Mouse (Mus musculus) midbrain, postnatal 0 days (tissue): ENCODE data around the gene Nr6a1. TPM values are rescaled to one million over a fixed set of nuclear protein-coding genes. Genes with fewer than 3 reads are reported as not detected.

Source experiments
- ATAC-seq: fragments of 200-750 bp; cut with Nextera tagmentation; 2 replicates; pipeline ENCODE4 v1.8.0; 2017; ENCODE audit warnings: moderate number of reproducible peaks, mild to moderate bottlenecking, moderate TSS enrichment, moderate library complexity; ENCODE audit not compliant: low FRiP score
- DNase-seq: peaks from one replicate; pipeline ENCODE4 v3.0.0-alpha.2; 2015; ENCODE audit warnings: low spot score
- H3K27ac ChIP-seq: fragments of 300-500 bp; sonication (generic); 2 replicates; pipeline ENCODE4 v1.5.1; 2014; ENCODE audit warnings: low read depth, mild to moderate bottlenecking, low read length, mixed read lengths
- H3K27me3 ChIP-seq: fragments of 300-500 bp; sonication (generic); 2 replicates; pipeline ENCODE4 v1.6.1; 2014; ENCODE audit warnings: low read length, control low read depth, mixed read lengths; ENCODE audit not compliant: insufficient read depth
- H3K36me3 ChIP-seq: fragments of 300-500 bp; sonication (generic); 2 replicates; pipeline ENCODE4 v1.6.1; 2014; ENCODE audit warnings: low read length, control low read depth, mixed read lengths; ENCODE audit not compliant: insufficient read depth
- H3K4me1 ChIP-seq: fragments of 300-500 bp; sonication (generic); 2 replicates; pipeline ENCODE4 v1.6.1; 2014; ENCODE audit warnings: mild to moderate bottlenecking, control low read depth, antibody characterized with exemption, low read length, mixed read lengths; ENCODE audit not compliant: insufficient read depth
- H3K4me2 ChIP-seq: fragments of 300-500 bp; sonication (generic); 2 replicates; pipeline ENCODE4 v1.6.1; 2014; ENCODE audit warnings: low read depth, mild to moderate bottlenecking, low read length, mixed read lengths; ENCODE audit not compliant: poor library complexity, severe bottlenecking
- H3K4me3 ChIP-seq: fragments of 300-500 bp; sonication (generic); 2 replicates; pipeline ENCODE4 v1.5.1; 2014; ENCODE audit warnings: low read depth, mild to moderate bottlenecking, low read length, moderate library complexity
- H3K9ac ChIP-seq: fragments of 300-500 bp; sonication (generic); replicated peaks from 2 replicates; pipeline ENCODE4 v1.6.1; 2014; ENCODE audit warnings: mild to moderate bottlenecking, low read length, moderate library complexity, mixed read lengths; ENCODE audit not compliant: poor library complexity, severe bottlenecking
- H3K9me3 ChIP-seq: fragments of 300-500 bp; sonication (generic); 2 replicates; pipeline ENCODE4 v1.6.1; 2016; ENCODE audit warnings: low read length, control low read depth
- CTCF ChIP-seq: IDR thresholded peaks from 2 replicates; pipeline ENCODE4 v1.5.1; 2016; ENCODE audit warnings: antibody characterized with exemption, mild to moderate bottlenecking
- WGBS: fragments of 180-500 bp; shearing (Covaris S2); extraction: QIAGEN DNeasy Blood & Tissue Kit; methylation state at CpG from one replicate; pipeline ENCODE4 v1.1.7; 2014; 5-methylcytosine and 5-hydroxymethylcytosine counted together
- polyA plus RNA-seq: library from polyadenylated mRNA; unstranded; fragments of >200 nt; fragmentation: Nextera tagmentation; extraction: Ambion mirVana; gene quantifications from 2 replicates; pipeline ENCODE4 v1.2.1, GENCODE M21; 2015
- total RNA-seq: library from RNA; depleted of rRNA; stranded (reverse); fragments of >200 nt; gene quantifications from 2 replicates; pipeline ENCODE4 v1.2.3, GENCODE M21; 2014

Gene Nr6a1
- total and polyA plus RNA-seq, 2 experiments from 2014 or later: 0.93 to 4.9 TPM

DNA sequence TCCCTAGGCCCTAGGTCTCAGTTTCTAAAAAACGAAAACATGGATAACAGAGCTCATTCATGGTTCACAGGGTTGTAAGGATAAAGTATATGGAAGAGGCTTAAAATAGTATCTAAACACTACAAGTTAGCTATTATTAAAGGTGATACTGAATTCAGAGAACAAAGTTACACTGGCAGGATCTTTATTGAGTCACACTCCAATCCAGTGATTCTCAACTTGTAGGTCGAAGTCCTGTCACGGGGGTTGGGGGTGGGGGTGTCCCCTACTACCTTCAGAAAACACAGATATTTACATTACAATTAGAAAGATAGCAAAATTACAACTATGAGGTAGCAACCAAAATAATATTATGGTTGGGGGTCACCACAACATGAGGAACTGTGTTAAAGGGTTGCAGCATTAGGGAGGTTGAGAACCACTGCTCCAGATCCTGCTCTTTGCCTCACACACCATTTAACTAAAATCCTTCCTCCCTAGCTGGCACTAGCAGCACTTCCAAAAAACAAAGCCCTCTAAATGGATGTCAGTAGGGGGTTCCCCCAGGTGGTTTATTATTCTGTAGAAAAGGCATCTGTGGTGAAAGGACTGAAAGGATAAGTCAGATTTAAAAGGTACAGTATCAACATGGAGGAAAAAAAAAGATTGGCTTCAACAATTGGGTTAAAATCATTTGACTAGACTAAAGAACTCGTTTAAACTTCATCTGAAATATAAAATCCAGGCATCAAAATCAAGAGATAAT is 10.4 kb downstream of the Nr6a1 start:
- no peak overlapping the region for H3K4me2 ChIP-seq
- no peaks in the 10 kb centered on the region for H3K9me3 ChIP-seq
- H3K27me3 ChIP-seq: no peaks in the 10 kb centered on the region
- no peak overlapping the region for H3K4me3 ChIP-seq
- 38% methylated on average over 4 of the region's 4 CpGs for WGBS
- no peak for DNase-seq
- H3K36me3 ChIP-seq: no peaks in the 10 kb centered on the region
- no peaks in the 10 kb centered on the region for H3K4me1 ChIP-seq
- no peak for TF ChIP-seq CTCF
- no peak overlapping the region for H3K9ac ChIP-seq
- H3K27ac ChIP-seq: no peak overlapping the region
- ATAC-seq: no peak

- Histone ChIP-seq H3K9ac (no peak overlapping the region), H3K4me3 (no peak overlapping the region), H3K27me3 (no peaks in the 10 kb centered on the region), H3K36me3 (no peaks in the 10 kb centered on the region), H3K27ac (no peak overlapping the region), H3K9me3 (no peaks in the 10 kb centered on the region), H3K4me1 (no peaks in the 10 kb centered on the region), H3K4me2 (no peak overlapping the region)
- no peak for ATAC-seq
- TF ChIP-seq CTCF: no peak
- 39% methylated on average over 4 of the region's 4 CpGs for WGBS
- DNase-seq: no peak
Observed at GRCm38 (mm10) chr2:38914965-38915364, 12.5 kb downstream of the Nr6a1 start.

DNA sequence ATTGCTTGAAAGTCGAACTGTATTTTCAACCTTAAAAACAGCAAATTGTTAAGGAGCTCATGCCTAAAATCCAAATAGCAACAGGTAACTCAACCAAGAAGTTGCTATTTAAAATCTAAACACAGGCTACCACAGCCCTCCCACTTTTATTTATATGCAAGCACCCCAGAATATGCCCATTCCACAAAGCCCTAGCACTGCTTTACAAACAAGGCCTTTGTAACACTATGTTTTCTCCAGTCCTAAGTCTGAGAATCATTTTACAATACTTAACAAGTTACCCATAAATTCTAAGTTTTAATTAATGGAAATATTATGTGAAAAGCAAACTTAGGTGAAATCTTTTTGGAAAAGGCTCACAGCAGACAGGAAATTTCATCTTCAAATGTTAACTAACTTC is 13.0 kb downstream of the Nr6a1 start:
- ATAC-seq: no peak
- Histone ChIP-seq H3K27ac (no peak overlapping the region), H3K36me3 (no peaks in the 10 kb centered on the region), H3K4me1 (no peaks in the 10 kb centered on the region), H3K9ac (no peak overlapping the region), H3K4me3 (no peak overlapping the region), H3K9me3 (no peaks in the 10 kb centered on the region), H3K27me3 (no peaks in the 10 kb centered on the region), H3K4me2 (no peak overlapping the region)
- WGBS: 48% methylated on average over 1 of the region's 1 CpGs
- no peak for TF ChIP-seq CTCF
- no peak for DNase-seq

DNA sequence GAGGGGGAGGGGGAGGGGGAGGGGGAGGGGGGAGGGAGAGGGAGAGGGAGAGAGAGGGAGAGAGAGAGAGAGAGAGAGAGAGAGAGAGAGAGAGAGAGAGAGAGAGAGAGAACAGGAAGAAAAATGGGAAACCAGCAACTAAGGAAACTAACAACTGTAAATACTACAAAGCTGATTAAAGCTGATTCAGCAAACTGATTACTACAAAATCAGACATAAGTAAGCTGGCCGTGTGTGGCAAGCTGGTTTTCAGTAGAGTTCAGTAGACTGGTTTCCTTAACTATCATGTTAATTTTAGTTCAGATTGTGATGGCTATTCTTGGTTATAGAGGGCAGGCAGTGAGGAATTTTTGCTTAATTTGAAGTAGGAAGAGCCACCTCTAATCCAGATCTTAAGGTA is 18.9 kb downstream of the Nr6a1 start:
- Histone ChIP-seq H3K9ac (no peak overlapping the region), H3K9me3 (no peaks in the 10 kb centered on the region), H3K27ac (no peak overlapping the region), H3K36me3 (no peaks in the 10 kb centered on the region), H3K4me2 (no peak overlapping the region), H3K27me3 (no peaks in the 10 kb centered on the region), H3K4me3 (no peak overlapping the region), H3K4me1 (no peaks in the 10 kb centered on the region)
- WGBS: 64% methylated on average over 1 of the region's 1 CpGs
- DNase-seq (no peak), ATAC-seq (no peak)
- TF ChIP-seq CTCF: no peak

DNA sequence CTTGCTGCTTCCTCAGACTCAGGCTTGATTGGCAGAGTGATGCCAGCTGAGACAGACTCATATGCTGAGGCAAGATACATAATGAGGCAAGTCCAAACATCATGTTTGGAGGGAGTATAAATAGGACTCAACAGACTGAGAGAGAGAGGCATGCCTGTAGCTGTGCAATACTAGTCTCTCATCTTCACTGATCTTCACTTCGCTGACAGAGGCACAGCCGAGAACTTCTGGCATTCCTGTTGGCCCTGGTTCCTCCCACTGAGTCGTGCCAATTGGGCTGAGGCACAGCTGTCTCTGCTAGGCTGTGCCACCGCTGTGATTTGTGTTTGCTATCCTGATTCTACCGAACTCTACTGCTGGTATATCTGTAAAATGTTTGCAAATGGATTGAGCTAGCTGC is 21.4 kb downstream of the Nr6a1 start:
- no peak for ATAC-seq

GRCm38 (mm10) chr2:38904290-38904689 is 23.2 kb downstream of the Nr6a1 start:
- Histone ChIP-seq H3K36me3 (no peaks in the 10 kb centered on the region), H3K27ac (no peak overlapping the region), H3K4me3 (no peak overlapping the region), H3K27me3 (no peaks in the 10 kb centered on the region), H3K4me1 (no peaks in the 10 kb centered on the region), H3K9ac (no peak overlapping the region), H3K9me3 (no peaks in the 10 kb centered on the region), H3K4me2 (no peak overlapping the region)
- WGBS: 81% methylated on average over 1 of the region's 1 CpGs
- DNase-seq (no peak), ATAC-seq (no peak)
- TF ChIP-seq CTCF: no peak

More for the DNA sequence above, 21.4 kb downstream of the Nr6a1 start:
- H3K4me2 ChIP-seq: no peak overlapping the region
- WGBS: 84% methylated on average over 5 of the region's 5 CpGs
- no peaks in the 10 kb centered on the region for H3K27me3 ChIP-seq
- no peak for TF ChIP-seq CTCF
- no peak overlapping the region for H3K9ac ChIP-seq
- no peaks in the 10 kb centered on the region for H3K4me1 ChIP-seq
- no peak overlapping the region for H3K4me3 ChIP-seq
- peak; percentile 8 for DNase-seq
- no peaks in the 10 kb centered on the region for H3K9me3 ChIP-seq
- H3K27ac ChIP-seq: no peak overlapping the region
- H3K36me3 ChIP-seq: no peaks in the 10 kb centered on the region
